Mouse (Mus musculus) MEL (cell line): ENCODE measurements around the gene Nav1. TPM values are rescaled to one million over a fixed set of nuclear protein-coding genes. Genes with fewer than 3 reads are reported as not detected.

ENCODE experiments used
- DNase-seq: peaks from one replicate; pipeline ENCODE4 v3.0.0; 2011; ENCODE audit warnings: low read depth, low spot score
- H3K27ac ChIP-seq: 2 replicates; pipeline ENCODE4 v1.5.1; 2012; ENCODE audit warnings: low read depth, mild to moderate bottlenecking, control low read depth, low read length, moderate library complexity; ENCODE audit not compliant: control insufficient read depth
- H3K27me3 ChIP-seq, 2 experiments: fragments of 150-350 bp in 1 of 2; sonication (generic) in 1 of 2; 2 replicates each; pipeline ENCODE4 v1.6.1; 2012; ENCODE audit warnings: low read length in 2 of 2, mild to moderate bottlenecking in 2 of 2, improper control_type of control experiment in 1 of 2, moderate library complexity in 1 of 2; ENCODE audit not compliant: insufficient read depth in 2 of 2, control insufficient read depth in 1 of 2
- H3K36me3 ChIP-seq, 2 experiments: 2 replicates each; pipeline ENCODE4 v1.6.1; 2012 to 2014; ENCODE audit warnings: low read length in 2 of 2, improper control_type of control experiment in 1 of 2, inconsistent platforms in 1 of 2, mild to moderate bottlenecking in 1 of 2; ENCODE audit not compliant: insufficient read depth in 2 of 2, control insufficient read depth in 1 of 2
- H3K4me1 ChIP-seq, 2 experiments: fragments of 150-350 bp in 1 of 2; sonication (generic) in 1 of 2; 2 replicates each; pipeline ENCODE4 v1.6.1; 2012; ENCODE audit warnings: low read length in 2 of 2, improper control_type of control experiment in 1 of 2, mild to moderate bottlenecking in 1 of 2; ENCODE audit not compliant: insufficient read depth in 2 of 2, control insufficient read depth in 1 of 2
- H3K4me3 ChIP-seq, 2 experiments: fragments of 150-350 bp in 1 of 2; sonication (generic) in 1 of 2; 2 replicates each; pipeline ENCODE4 v1.5.1; 2012; ENCODE audit warnings: low read depth in 2 of 2, low read length in 2 of 2, mild to moderate bottlenecking in 2 of 2, moderate library complexity in 2 of 2, control low read depth in 1 of 2, improper control_type of control experiment in 1 of 2; ENCODE audit not compliant: control insufficient read depth in 1 of 2, insufficient read depth in 1 of 2
- H3K79me2 ChIP-seq: 2 replicates; pipeline ENCODE4 v1.6.1; 2012; ENCODE audit warnings: mild to moderate bottlenecking, low read length, moderate library complexity; ENCODE audit not compliant: control insufficient read depth, poor library complexity, insufficient read depth
- H3K9ac ChIP-seq: 2 replicates; pipeline ENCODE4 v1.6.1; 2012; ENCODE audit warnings: low read depth, mild to moderate bottlenecking, control low read depth, low read length, moderate library complexity; ENCODE audit not compliant: control insufficient read depth, poor library complexity, severe bottlenecking
- H3K9me3 ChIP-seq: fragments of 150-350 bp; sonication (generic); replicated peaks from 2 replicates; pipeline ENCODE4 v1.6.1; 2012; ENCODE audit warnings: mild to moderate bottlenecking, low read length, improper control_type of control experiment, moderate library complexity; ENCODE audit not compliant: insufficient read depth
- CHD1 ChIP-seq: IDR thresholded peaks from 2 replicates; pipeline ENCODE4 v1.6.1; 2012; ENCODE audit warnings: low read depth, mild to moderate bottlenecking, inconsistent platforms, low read length, improper control_type of control experiment
- ELF1 ChIP-seq: IDR thresholded peaks from 2 replicates; pipeline ENCODE4 v1.6.1; 2014; ENCODE audit warnings: low read depth, mild to moderate bottlenecking, inconsistent platforms, low read length, improper control_type of control experiment, moderate library complexity
- EP300 ChIP-seq, 2 experiments: IDR thresholded peaks; 2 replicates each; pipeline ENCODE4 v1.6.1; 2011; ENCODE audit warnings: improper control_type of control experiment in 2 of 2, low read length in 2 of 2, low read depth in 1 of 2, mild to moderate bottlenecking in 1 of 2
- GABPA ChIP-seq: IDR thresholded peaks from 2 replicates; pipeline ENCODE4 v1.6.1; 2012; ENCODE audit warnings: low read depth, mild to moderate bottlenecking, inconsistent platforms, low read length, improper control_type of control experiment, moderate library complexity
- MAFK ChIP-seq: IDR thresholded peaks from 2 replicates; pipeline ENCODE4 v1.6.1; 2011; ENCODE audit warnings: low read depth, mild to moderate bottlenecking, low read length, improper control_type of control experiment, borderline replicate concordance
- MAX ChIP-seq: IDR thresholded peaks from 2 replicates; pipeline ENCODE4 v1.6.1; 2011; ENCODE audit warnings: low read length, improper control_type of control experiment
- MAZ ChIP-seq: IDR thresholded peaks from 2 replicates; pipeline ENCODE4 v1.6.1; 2012; ENCODE audit warnings: low read depth, mild to moderate bottlenecking, inconsistent platforms, low read length, improper control_type of control experiment
- MEF2A ChIP-seq: IDR thresholded peaks from 2 replicates; pipeline ENCODE4 v1.6.1; 2014; ENCODE audit warnings: low read depth, mild to moderate bottlenecking, inconsistent platforms, low read length, improper control_type of control experiment; ENCODE audit not compliant: poor library complexity, insufficient replicate concordance, severe bottlenecking; ENCODE audit errors: extremely low read depth
- MXI1 ChIP-seq: IDR thresholded peaks from 2 replicates; pipeline ENCODE4 v1.6.1; 2011; ENCODE audit warnings: mild to moderate bottlenecking, low read depth, low read length, improper control_type of control experiment
- MYB ChIP-seq: IDR thresholded peaks from 2 replicates; pipeline ENCODE4 v1.6.1; 2011; ENCODE audit warnings: mild to moderate bottlenecking, low read depth, low read length, improper control_type of control experiment
- NELFE ChIP-seq: IDR thresholded peaks from 2 replicates; pipeline ENCODE4 v1.6.1; 2011; ENCODE audit warnings: low read depth, low read length, improper control_type of control experiment
- RAD21 ChIP-seq: IDR thresholded peaks from 2 replicates; pipeline ENCODE4 v1.6.1; 2011; ENCODE audit warnings: mild to moderate bottlenecking, low read depth, low read length, improper control_type of control experiment
- RCOR1 ChIP-seq: IDR thresholded peaks from 2 replicates; pipeline ENCODE4 v1.6.1; 2012; ENCODE audit warnings: low read depth, mild to moderate bottlenecking, inconsistent platforms, low read length, improper control_type of control experiment
- TBP ChIP-seq: IDR thresholded peaks from 2 replicates; pipeline ENCODE4 v1.8.0; 2011; ENCODE audit warnings: low read depth, low read length, improper control_type of control experiment
- TCF12 ChIP-seq: IDR thresholded peaks from 2 replicates; pipeline ENCODE4 v1.6.1; 2014; ENCODE audit warnings: low read depth, mild to moderate bottlenecking, inconsistent platforms, low read length, improper control_type of control experiment, moderate library complexity
- UBTF ChIP-seq: IDR thresholded peaks from 2 replicates; pipeline ENCODE4 v1.6.1; 2012; ENCODE audit warnings: low read depth, mild to moderate bottlenecking, inconsistent platforms, low read length, improper control_type of control experiment, moderate library complexity, borderline replicate concordance; ENCODE audit not compliant: insufficient read depth
- USF1 ChIP-seq: IDR thresholded peaks from 2 replicates; pipeline ENCODE4 v1.6.1; 2014; ENCODE audit warnings: low read depth, mild to moderate bottlenecking, inconsistent platforms, low read length, improper control_type of control experiment, moderate library complexity
- ZC3H11A ChIP-seq: IDR thresholded peaks from 2 replicates; pipeline ENCODE4 v1.6.1; 2012; ENCODE audit warnings: low read depth, mild to moderate bottlenecking, inconsistent platforms, low read length, improper control_type of control experiment
- ZKSCAN1 ChIP-seq: IDR thresholded peaks from 2 replicates; pipeline ENCODE4 v1.6.1; 2012; ENCODE audit warnings: low read depth, mild to moderate bottlenecking, inconsistent platforms, low read length, improper control_type of control experiment, moderate library complexity
- ZMIZ1 ChIP-seq: IDR thresholded peaks from 2 replicates; pipeline ENCODE4 v1.6.1; 2012; ENCODE audit warnings: low read depth, mild to moderate bottlenecking, inconsistent platforms, low read length, improper control_type of control experiment, moderate library complexity
- ZNF384 ChIP-seq: IDR thresholded peaks from 2 replicates; pipeline ENCODE4 v1.6.1; 2012; ENCODE audit warnings: low read depth, mild to moderate bottlenecking, inconsistent platforms, low read length, improper control_type of control experiment
- polyA plus RNA-seq, 2 experiments: library from polyadenylated mRNA; stranded (reverse) in 1 of 2; unstranded in 1 of 2; fragments of >175 nt in 1 of 2; fragments of >200 nt in 1 of 2; gene quantifications; 2 replicates each; pipeline versions ENCODE4 v1.2.1 to v1.2.4; 2012; ENCODE audit warnings: low replicate concordance in 2 of 2, low read depth in 1 of 2; ENCODE audit not compliant: insufficient read length in 2 of 2, insufficient read depth in 1 of 2, missing spikeins in 1 of 2
- total RNA-seq: library from RNA; depleted of rRNA; stranded (reverse); fragments of 300-350 nt; gene quantifications from 2 replicates; pipeline ENCODE4 v1.2.3, GENCODE M21; 2012

Nav1 gene
- total and polyA plus RNA-seq, 3 experiments, result 0.89 to 9.6 TPM; not detected in 1

GRCm38 (mm10) chr1:135643691-135644090, 36.6 kb upstream of the Nav1 start:
- Histone ChIP-seq H3K9ac (no peak overlapping the region), H3K4me3 (no peak overlapping the region), H3K27me3 (no peaks in the 10 kb centered on the region; a peak in 1 of 4 replicates), H3K36me3 (no peaks in the 10 kb centered on the region), H3K79me2 (no peaks in the 10 kb centered on the region), H3K4me1 (no peaks in the 10 kb centered on the region), H3K9me3 (no peaks in the 10 kb centered on the region), H3K27ac (no peak overlapping the region)
- no peak for TF ChIP-seq EP300 (IDR thresholded peaks at IDR 0.05; ENCODE audit: low read depth in 1 of 2, low read length in 2 of 2)
- TF ChIP-seq RCOR1, result no peak
- TF ChIP-seq GABPA, result no peak
- no peak for TF ChIP-seq MYB
- no peak for TF ChIP-seq MAX
- no peak for TF ChIP-seq MEF2A
- TF ChIP-seq ELF1, result no peak
- no peak for TF ChIP-seq TCF12
- no peak for TF ChIP-seq UBTF
- no peak for TF ChIP-seq MAFK
- no peak for TF ChIP-seq ZMIZ1
- TF ChIP-seq ZNF384, result no peak
- TF ChIP-seq CHD1, result no peak
- TF ChIP-seq MXI1, result no peak
- TF ChIP-seq USF1, result no peak
- DNase-seq, result no peak

GRCm38 (mm10) chr1:135639853-135640252, 32.8 kb upstream of the Nav1 start:
- H3K27me3 ChIP-seq, result no peaks in the 10 kb centered on the region
- no peaks in the 10 kb centered on the region for H3K4me1 ChIP-seq
- no peaks in the 10 kb centered on the region for H3K9me3 ChIP-seq
- no peaks in the 10 kb centered on the region for H3K79me2 ChIP-seq
- H3K36me3 ChIP-seq, result no peaks in the 10 kb centered on the region
- TF ChIP-seq TCF12 (no peak), NELFE (no peak), MAZ (no peak), ZC3H11A (no peak), TBP (no peak), RAD21 (no peak), ZKSCAN1 (no peak)
- TF ChIP-seq, all 39 proteins: peak for 0
- H3K4me3 ChIP-seq, result no peak overlapping the region
- DNase-seq, result no peak
- no peak overlapping the region for H3K9ac ChIP-seq
- H3K27ac ChIP-seq, result no peak overlapping the region
